ENCODE assay signal across 10 mouse cellular contexts in genomic region chr6:87706246-87706645, GRCm38 (mm10). TPM values are rescaled to one million over a fixed set of nuclear protein-coding genes. Genes with fewer than 3 reads are reported as not detected.
DNase-seq lines count a peak whose midpoint lies in the region; ATAC-seq and TF ChIP-seq lines count a peak whose summit lies in the region.
"Had no signal": no experiment of that assay in that cellular context is flagged by ENCODE, and none has a peak within 500 bp of the region (broad histone marks: within the 10 kb centered on the region; RNA-seq: fewer than 3 reads in every experiment).

No protein-coding gene starts in this region.

- TF ChIP-seq RAD21 in CH12.LX (IDR thresholded peaks at IDR 0.05; ENCODE audit: low read depth, low read length), result peak; percentile 47

- peaks cover 17% of the 10 kb centered on the region for H3K27me3 ChIP-seq in CH12.LX (replicated peaks)
- no peaks in the 10 kb centered on the region for H3K27me3 ChIP-seq in neural tube, embryonic 15.5 days (replicated peaks)
- H3K27me3 ChIP-seq: limb, embryonic 12.5 days had no signal

- no peak overlapping the region for H3K9ac ChIP-seq in CH12.LX (ENCODE audit: insufficient read depth, low read depth)
- H3K9ac ChIP-seq in neural tube, embryonic 15.5 days (replicated peaks), result no peak overlapping the region
- H3K9ac ChIP-seq: limb, embryonic 12.5 days had no signal

- no peak for TF ChIP-seq POLR2A in CH12.LX (IDR thresholded peaks at IDR 0.05; ENCODE audit: low read depth, low read length)

- WGBS in neural tube, embryonic 15.5 days, result 45% methylated on average over 3 of the region's 3 CpGs

- no peak overlapping the region for H3K4me3 ChIP-seq in CH12.LX (replicated peaks in 1 of 3; ENCODE audit: low read depth in 2 of 3, low read length in 2 of 3, poor library complexity in 1 of 3)
- no peak overlapping the region for H3K4me3 ChIP-seq in neural tube, embryonic 15.5 days (replicated peaks)
- H3K4me3 ChIP-seq: limb, embryonic 12.5 days had no signal

- no peak overlapping the region for H3K4me2 ChIP-seq in CH12.LX (ENCODE audit: insufficient read depth, low read depth, poor library complexity, severe bottlenecking)
- no peak overlapping the region for H3K4me2 ChIP-seq in neural tube, embryonic 15.5 days
- H3K4me2 ChIP-seq: limb, embryonic 12.5 days had no signal

- no peaks in the 10 kb centered on the region for H3K36me3 ChIP-seq in CH12.LX (replicated peaks in 1 of 2; ENCODE audit: control insufficient read depth in 1 of 2, insufficient read depth in 1 of 2, low read length in 1 of 2)
- no peaks in the 10 kb centered on the region for H3K36me3 ChIP-seq in neural tube, embryonic 15.5 days
- H3K36me3 ChIP-seq: limb, embryonic 12.5 days had no signal

- TF ChIP-seq EP300 in CH12.LX (IDR thresholded peaks at IDR 0.05; ENCODE audit: low read length), result no peak

- H3K9me3 ChIP-seq in CH12.LX (replicated peaks; ENCODE audit: low read length), result no peaks in the 10 kb centered on the region
- H3K9me3 ChIP-seq in neural tube, embryonic 15.5 days (replicated peaks), result no peaks in the 10 kb centered on the region
- H3K9me3 ChIP-seq: limb, embryonic 12.5 days had no signal

- dilution Hi-C loops in CH12.LX (cut with MboI; ENCODE audit: extremely low pct_ligation_motif_present, extremely low pct_unique_long_range_greater_than_20kb, low sequenced_read_pairs), result no loop called here

- in situ Hi-C loops in CH12.LX (cut with MboI; ENCODE audit: low pct_ligation_motif_present, low pct_unique_long_range_greater_than_20kb, low sequenced_read_pairs), result no loop called here

- H3K4me1 ChIP-seq in CH12.LX (ENCODE audit: control insufficient read depth in 1 of 2, insufficient read depth in 2 of 2), result no peaks in the 10 kb centered on the region
- no peaks in the 10 kb centered on the region for H3K4me1 ChIP-seq in neural tube, embryonic 15.5 days
- H3K4me1 ChIP-seq: limb, embryonic 12.5 days had no signal

- TF ChIP-seq CTCF in CH12.LX (conservative IDR thresholded peaks at IDR 0.05 in 1 of 2, IDR thresholded peaks at IDR 0.05 in 1 of 2; ENCODE audit: low read depth in 2 of 2, low read length in 2 of 2), result peak; percentile 26 to 67; a peak in 2 of 4 replicates

- DNase-seq in heart, postnatal 4 days, result peak; percentile 14
- no peak for DNase-seq in heart, adult 9 months (ENCODE audit: low spot score in 2 of 2)
- DNase-seq in 416B (ENCODE audit: low read depth), result peak; percentile 71
- peak; percentile 38 for DNase-seq in CH12.LX (ENCODE audit: extremely low read depth)
- peak; percentile 29 for DNase-seq in embryo, embryonic 11 days
- DNase-seq in ovary, postnatal 10 days (ENCODE audit: low spot score), result no peak
- no peak for DNase-seq in gastrocnemius, postnatal 4 days (ENCODE audit: low spot score in 2 of 2)
- DNase-seq: cerebellum, adult 11 months had no signal

- no peak for ATAC-seq in neural tube, embryonic 15.5 days (ENCODE audit: low FRiP score)

- H3K79me2 ChIP-seq in CH12.LX (replicated peaks; ENCODE audit: control insufficient read depth, extremely low read depth, insufficient read depth, poor library complexity, severe bottlenecking), result no peaks in the 10 kb centered on the region

- no peak overlapping the region for H3K27ac ChIP-seq in CH12.LX (ENCODE audit: insufficient read depth, low read depth)
- no peak overlapping the region for H3K27ac ChIP-seq in neural tube, embryonic 15.5 days (replicated peaks)
- H3K27ac ChIP-seq: limb, embryonic 12.5 days had no signal

TF ChIP-seq in CH12.LX, 34 proteins besides CTCF, POLR2A, EP300 and RAD21:
- TF ChIP-seq USF1 (IDR thresholded peaks at IDR 0.05; ENCODE audit: low read depth, low read length), result no peak
- no peak for TF ChIP-seq CHD1 (IDR thresholded peaks at IDR 0.05; ENCODE audit: low read depth, low read length)
- no peak for TF ChIP-seq ETS1 (conservative IDR thresholded peaks at IDR 0.05; ENCODE audit: low read depth, low read length)
- TF ChIP-seq PAX5 (IDR thresholded peaks at IDR 0.05; ENCODE audit: low read length), result no peak
- peak; percentile 64 for TF ChIP-seq SMC3 (IDR thresholded peaks at IDR 0.05; ENCODE audit: low read depth, low read length)
TF ChIP-seq in CH12.LX: peak in this region for 1.

RNA-seq across cellular contexts. Expression of gene Efcc1, which starts 24.4 kb away (rescaled TPM):
- 1 to 10 TPM; 1.5 to 2.4 TPM for total RNA-seq in heart, postnatal 4 days (2021)
- total RNA-seq in CH12.LX (2012; rRNA removed) (not detected in 2 replicates), CH12.LX (2014; rRNA removed) (not detected in 2 replicates)
- 0.14 and 0.18 TPM in 2 replicates for polyA plus RNA-seq in CH12.LX (2012; ENCODE audit: insufficient read length, low read depth)
- polyA plus RNA-seq in neural tube, embryonic 15.5 days (2015; fragmentation: Nextera tagmentation; extraction: Ambion mirVana), result 4.9 and 6.2 TPM in 2 replicates
- total RNA-seq in gastrocnemius, postnatal 4 days (2021), result 1 to 10 TPM; 2.7 to 3.4 TPM

RNA-seq across cellular contexts. Expression of gene Aplf, which starts 34.3 kb away (rescaled TPM):
- total RNA-seq in heart, postnatal 4 days (2021), result 1 to 10 TPM; 2.7 to 3.1 TPM
- 9.1 and 10.3 TPM in 2 replicates for total RNA-seq in CH12.LX (2012; rRNA removed)
- 13.8 and 15.8 TPM in 2 replicates for total RNA-seq in CH12.LX (2014; rRNA removed)
- polyA plus RNA-seq in CH12.LX (2012; ENCODE audit: insufficient read length, low read depth), result 11.1 and 11.9 TPM in 2 replicates
- 9.0 and 10.7 TPM in 2 replicates for polyA plus RNA-seq in neural tube, embryonic 15.5 days (2015; fragmentation: Nextera tagmentation; extraction: Ambion mirVana)
- total RNA-seq in gastrocnemius, postnatal 4 days (2021), result 1 to 10 TPM; 5.2 to 6.0 TPM

Comparison
In these comparisons a context has a peak if more than half of its experiments do, and no peak if none do; other contexts are left out.
1. DNase-seq: peak in heart, postnatal 4 days (single experiment), 416B (single experiment), CH12.LX (single experiment) and embryo, embryonic 11 days (single experiment); none in heart, adult 9 months (0 of 2), ovary, postnatal 10 days (single experiment) and gastrocnemius, postnatal 4 days (0 of 2).